Mouse (Mus musculus): Measurements from ENCODE around the gene Clec2l.
A peak's percentile ranks its signal among the peaks of the same experiment; 100 is the strongest.

The Clec2l gene

DNA sequence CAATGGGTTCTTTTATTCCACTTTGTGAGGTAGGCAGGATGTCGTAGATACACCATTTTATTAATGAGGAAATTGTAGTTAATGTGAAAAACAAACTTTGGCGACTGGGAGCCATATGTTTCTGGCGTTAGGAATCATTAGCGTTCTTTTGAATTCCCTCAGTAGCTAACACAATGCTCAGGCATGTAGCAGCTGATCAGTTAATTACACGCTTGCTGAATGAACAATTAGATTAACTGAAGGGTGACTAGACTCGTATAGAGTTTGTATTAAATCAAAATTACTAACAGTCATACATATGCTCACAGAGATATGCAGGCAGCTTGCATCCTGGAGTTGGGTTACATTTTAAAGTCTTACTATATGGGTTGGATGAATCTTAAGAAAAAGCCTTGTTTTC is 56.4 kb downstream of the Clec2l start:
- DNase-seq, result no peak

- peak; percentile 45 to 47 for DNase-seq
Observed at GRCm38 (mm10) chr6:38721361-38721760, 58.5 kb downstream of the Clec2l start.

GRCm38 (mm10) chr6:38725515-38725914 is 62.6 kb downstream of the Clec2l start:
- no peak for DNase-seq

Data from B cell, adult 2 months (primary cell).